Mouse (Mus musculus) cerebellum, adult 9-11 months (tissue): ENCODE measurements around the gene Avpr1b.

Experiments
- DNase-seq: peaks from one replicate; pipeline ENCODE4 v3.0.0; 2022

Gene Avpr1b

GRCm38 (mm10) chr1:131598905-131599304 is at the start of gene Avpr1b:
Gene Avpr1b (plus strand): TSS chr1:131599239.
- DNase-seq, result no peak

- DNase-seq, result no peak
Observed at GRCm38 (mm10) chr1:131551956-131552355, 47.1 kb upstream of the Avpr1b start.

- DNase-seq, result no peak
Observed at GRCm38 (mm10) chr1:131553428-131553827, 45.6 kb upstream of the Avpr1b start.

DNA sequence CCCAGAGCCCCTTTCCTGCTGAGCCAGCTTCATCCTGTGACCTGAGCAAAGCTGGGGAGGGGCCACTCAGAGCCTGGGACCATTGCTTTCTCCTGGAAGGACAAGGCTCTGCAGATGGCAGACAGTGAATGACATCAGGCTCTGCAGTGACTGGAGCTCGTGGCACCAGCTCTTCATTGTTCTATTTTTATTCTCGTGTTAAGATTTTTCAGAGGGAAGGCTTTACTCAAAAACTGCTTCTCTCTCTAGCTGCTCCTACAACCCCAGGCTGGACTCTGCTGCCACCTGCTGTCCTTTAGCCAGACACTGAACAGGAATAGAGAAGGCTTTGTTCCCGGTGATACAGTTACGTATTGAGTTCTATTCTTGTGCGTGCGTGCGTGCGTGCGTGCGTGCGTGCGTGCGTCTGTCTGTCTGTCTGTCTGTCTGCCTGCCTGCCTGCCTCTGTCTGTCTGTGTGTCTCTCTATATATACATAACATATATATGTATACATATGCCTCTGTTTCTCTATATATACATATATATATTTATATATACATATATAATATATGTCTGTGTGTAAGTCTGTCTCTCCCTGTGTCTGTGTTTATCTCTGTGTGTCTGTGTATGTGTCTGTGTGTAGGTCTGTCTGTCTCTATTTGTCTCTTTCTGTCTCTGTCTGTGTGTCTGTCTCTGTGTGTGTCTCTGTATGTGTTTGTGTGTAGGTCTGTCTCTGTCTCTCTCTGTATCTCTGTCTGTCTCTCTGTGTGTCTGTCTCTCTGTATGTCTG is 43.8 kb upstream of the Avpr1b start:
- peak; percentile 85 for DNase-seq

DNA sequence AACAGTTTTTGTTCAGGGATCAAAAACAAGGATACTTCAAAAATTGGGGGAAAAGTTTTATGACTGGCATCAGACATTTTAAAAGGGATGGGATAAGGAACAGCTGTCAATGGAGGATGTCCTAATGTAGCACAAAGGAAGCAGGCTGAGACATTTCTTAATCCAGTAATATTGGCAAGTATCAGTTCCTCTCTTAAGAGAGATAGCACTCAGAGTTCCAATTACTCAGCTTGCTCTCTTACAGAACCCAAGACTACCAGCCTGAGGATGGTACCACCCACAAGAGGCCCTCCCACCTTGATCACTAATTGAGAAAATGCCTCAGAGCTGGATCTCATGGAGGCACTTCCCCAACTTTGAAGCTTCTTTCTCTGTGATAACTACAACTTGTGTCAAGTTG is 38.5 kb upstream of the Avpr1b start:
- no peak for DNase-seq

GRCm38 (mm10) chr1:131562081-131562480 is 37.0 kb upstream of the Avpr1b start:
- DNase-seq, result no peak

DNA sequence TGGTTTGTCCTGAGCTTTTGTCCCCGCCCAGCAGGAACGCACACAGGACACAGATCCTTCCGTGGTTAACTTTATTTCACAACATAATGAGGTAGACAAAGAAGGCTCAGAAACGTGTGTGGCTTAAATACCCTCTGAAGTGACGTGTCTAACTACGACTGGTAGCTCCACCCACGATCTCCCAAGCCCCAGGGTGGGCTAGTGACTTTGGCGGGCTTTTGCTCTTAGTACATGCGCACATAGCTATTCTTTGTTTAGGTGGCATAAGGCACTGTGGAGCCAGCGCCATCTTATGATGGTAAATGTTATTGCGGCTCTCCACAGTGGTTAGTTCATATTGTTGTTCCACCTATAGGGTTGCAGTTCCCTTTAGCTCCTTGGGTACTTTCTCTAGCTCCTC is 33.0 kb upstream of the Avpr1b start:
- peak; percentile 15 for DNase-seq

DNA sequence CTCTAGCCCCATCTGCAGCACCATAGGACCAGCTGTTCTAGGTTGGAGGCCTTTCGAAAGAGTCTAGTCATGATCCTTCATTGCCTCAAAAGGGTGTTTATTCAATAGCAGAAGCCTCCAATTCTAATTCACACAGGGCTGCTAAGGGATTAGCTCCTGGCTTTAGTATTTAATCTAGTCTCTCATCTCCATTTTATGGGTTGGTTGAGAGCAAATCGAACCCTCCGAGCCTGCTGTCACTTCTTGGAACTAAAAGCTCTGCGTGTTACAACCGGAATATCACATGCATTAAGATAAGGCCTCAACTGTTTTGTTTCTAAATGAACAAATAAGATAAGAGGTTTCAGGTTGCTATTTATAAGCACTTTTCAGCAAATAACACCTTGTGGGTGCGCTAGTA is 29.3 kb upstream of the Avpr1b start:
- no peak for DNase-seq

GRCm38 (mm10) chr1:131570391-131570790 is 28.6 kb upstream of the Avpr1b start:
- no peak for DNase-seq

DNA sequence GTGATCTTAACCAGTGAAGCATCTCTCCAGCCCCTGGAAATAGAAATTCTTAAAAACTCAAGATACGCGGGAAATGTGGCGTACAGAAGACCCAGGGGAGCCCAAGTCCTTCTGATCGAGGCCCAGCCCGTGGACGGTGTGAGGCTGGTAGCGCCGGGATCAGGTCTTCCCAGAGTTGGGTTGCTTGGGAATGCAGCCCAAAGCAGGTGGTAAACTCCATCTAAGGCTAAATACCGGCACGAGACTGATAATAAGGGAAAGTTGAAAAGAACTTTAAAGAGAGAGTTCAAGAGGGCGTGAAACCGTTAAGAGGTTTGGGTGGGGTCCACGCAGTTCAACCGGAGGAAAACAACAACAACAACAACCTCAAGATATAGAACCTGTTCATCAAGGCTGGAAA is 25.3 kb upstream of the Avpr1b start:
- DNase-seq, result no peak

- peak; percentile 22 for DNase-seq
Observed at GRCm38 (mm10) chr1:131578943-131579680, 19.9 kb upstream of the Avpr1b start.

DNA sequence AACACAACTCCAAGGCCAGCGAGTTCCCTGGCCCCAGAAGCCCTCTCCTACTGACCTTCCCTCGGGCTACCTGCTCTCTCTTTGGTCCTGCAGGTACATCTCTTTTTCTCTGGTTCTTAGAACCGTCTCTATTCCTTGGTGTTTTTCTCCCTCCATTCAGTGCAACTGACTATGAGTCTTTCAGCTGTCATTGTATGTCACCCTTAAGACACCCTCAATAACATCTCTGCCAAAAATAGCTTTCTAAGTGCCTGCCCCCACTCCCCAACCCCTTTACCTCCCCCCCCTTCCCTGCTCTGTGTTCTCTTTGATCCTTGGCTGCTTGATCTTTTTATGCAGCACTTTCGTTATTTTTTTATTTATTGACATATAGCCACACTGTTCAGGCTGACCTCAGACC is 18.6 kb upstream of the Avpr1b start:
- DNase-seq, result no peak

GRCm38 (mm10) chr1:131583598-131583997 is 15.4 kb upstream of the Avpr1b start:
- no peak for DNase-seq

DNA sequence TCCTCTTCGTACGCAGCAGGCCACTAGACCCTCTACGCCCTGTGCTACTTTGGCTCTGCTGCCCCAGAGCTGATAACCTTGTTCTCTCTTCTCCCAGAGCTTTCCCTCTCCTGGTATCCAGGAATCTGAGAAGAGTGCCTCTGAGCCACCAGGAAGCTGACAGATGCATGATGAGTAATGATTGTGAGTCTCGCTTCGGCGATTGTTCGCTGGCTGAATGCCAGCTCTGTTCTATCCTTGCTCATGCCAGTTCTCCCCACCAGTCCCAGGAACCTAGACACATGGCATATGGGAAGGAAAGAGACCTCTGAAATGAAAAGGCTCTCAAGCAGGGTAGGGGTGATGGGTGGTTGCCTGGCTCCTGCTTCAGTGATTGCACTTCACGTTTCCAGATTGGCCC is 12.2 kb upstream of the Avpr1b start:
- no peak for DNase-seq

GRCm38 (mm10) chr1:131600314-131600713 is 1.3 kb downstream of the Avpr1b start:
- no peak for DNase-seq

GRCm38 (mm10) chr1:131606719-131607118 is 7.7 kb downstream of the Avpr1b start:
- no peak for DNase-seq

DNA sequence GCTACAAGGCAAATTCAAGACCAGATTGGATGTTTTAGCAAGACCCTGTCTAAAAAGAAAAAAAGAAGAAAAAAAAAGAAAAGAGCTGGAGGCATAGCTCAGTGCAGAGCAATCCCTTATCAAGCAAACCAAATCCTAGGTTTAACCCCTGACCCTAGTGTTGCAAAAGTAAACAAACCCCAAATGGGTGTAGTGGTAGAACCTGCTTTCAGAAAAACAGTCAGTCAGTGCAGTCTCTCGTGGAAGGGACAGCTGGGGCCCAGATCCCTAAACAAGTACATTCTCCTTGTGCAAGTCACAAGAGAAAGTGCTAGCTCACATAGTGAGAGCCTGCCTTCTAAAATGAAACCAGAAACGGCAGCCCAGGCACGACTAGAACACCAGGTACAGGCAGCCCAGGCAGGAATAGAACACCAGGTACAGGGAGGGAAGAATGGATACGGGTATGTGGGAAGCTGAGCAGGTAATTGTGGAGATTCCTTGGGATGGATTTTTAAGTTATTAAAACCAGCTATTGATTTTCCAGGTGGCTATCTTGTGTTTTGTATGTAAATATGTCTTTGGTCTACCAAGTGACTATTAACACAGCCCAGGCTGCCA is 13.6 kb downstream of the Avpr1b start:
- no peak for DNase-seq

GRCm38 (mm10) chr1:131613361-131614133 is 14.5 kb downstream of the Avpr1b start:
- DNase-seq, result peak; percentile 24

GRCm38 (mm10) chr1:131614641-131615040 is 15.6 kb downstream of the Avpr1b start:
- no peak for DNase-seq

DNA sequence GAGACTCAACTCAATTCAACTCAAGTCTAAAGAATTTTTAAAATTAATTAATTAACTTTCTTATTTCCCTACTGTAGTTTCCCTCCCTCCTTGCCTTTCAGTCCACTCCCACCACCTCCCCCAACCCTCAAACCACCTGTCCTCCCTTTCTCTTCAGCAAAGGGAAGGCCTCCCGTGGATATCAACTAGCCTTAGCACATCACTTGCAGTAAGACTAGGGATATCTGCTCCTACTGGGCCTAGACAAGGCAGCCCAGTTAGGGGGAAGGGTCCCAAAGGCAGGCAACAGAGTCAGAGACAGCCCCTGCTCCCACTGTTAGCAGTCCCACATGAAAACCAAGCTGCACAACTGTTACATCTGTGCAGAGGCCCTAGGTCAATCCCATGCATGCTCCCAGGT is 17.1 kb downstream of the Avpr1b start:
- DNase-seq, result no peak

GRCm38 (mm10) chr1:131616546-131617220 is 17.6 kb downstream of the Avpr1b start:
- DNase-seq, result no peak

- no peak for DNase-seq
Observed at GRCm38 (mm10) chr1:131618576-131618975, 19.5 kb downstream of the Avpr1b start.

GRCm38 (mm10) chr1:131619348-131619747 is 20.3 kb downstream of the Avpr1b start:
- no peak for DNase-seq
